Mouse (Mus musculus) embryonic facial prominence, embryonic 10.5 days (tissue): Measurements from ENCODE around the gene Hao1. TPM values are rescaled to one million over a fixed set of nuclear protein-coding genes. Genes with fewer than 3 reads are reported as not detected.

ENCODE experiments used
- DNase-seq: peaks from one replicate; pipeline ENCODE4 v3.0.0-alpha.2; 2017; ENCODE audit warnings: low spot score
- H3K27ac ChIP-seq: fragments of 300-500 bp; sonication (generic); replicated peaks from 2 replicates; pipeline ENCODE4 v1.5.1; 2016; ENCODE audit warnings: mild to moderate bottlenecking
- H3K27me3 ChIP-seq: fragments of 300-500 bp; sonication (generic); replicated peaks from 2 replicates; pipeline ENCODE4 v1.6.1; 2016; ENCODE audit warnings: low read depth, mild to moderate bottlenecking; ENCODE audit not compliant: poor library complexity, severe bottlenecking
- H3K36me3 ChIP-seq: fragments of 300-500 bp; sonication (generic); replicated peaks from 2 replicates; pipeline ENCODE4 v1.6.1; 2016; ENCODE audit warnings: mild to moderate bottlenecking, moderate library complexity
- H3K4me1 ChIP-seq: fragments of 300-500 bp; sonication (generic); 2 replicates; pipeline ENCODE4 v1.6.1; 2016
- H3K4me3 ChIP-seq: fragments of 300-500 bp; sonication (generic); 2 replicates; pipeline ENCODE4 v1.5.1; 2016; ENCODE audit warnings: mild to moderate bottlenecking, moderate library complexity
- H3K9me3 ChIP-seq: fragments of 300-500 bp; sonication (generic); 2 replicates; pipeline ENCODE4 v1.6.1; 2016; ENCODE audit warnings: mild to moderate bottlenecking
- WGBS: fragments of 180-500 bp; shearing (Covaris S2); methylation state at CpG from one replicate; pipeline ENCODE4 v1.1.7; 2016; 5-methylcytosine and 5-hydroxymethylcytosine counted together
- polyA plus RNA-seq: library from polyadenylated mRNA; unstranded; fragments of >200 nt; fragmentation: Nextera tagmentation; extraction: Ambion mirVana; gene quantifications from 2 replicates; pipeline ENCODE4 v1.2.1, GENCODE M21; 2016

Gene Hao1
- polyA plus RNA-seq, 1 experiment from 2014 or later, result not detected

GRCm38 (mm10) chr2:134452748-134453147 is 101.4 kb downstream of the Hao1 start:
- H3K36me3 ChIP-seq, result no peaks in the 10 kb centered on the region
- peaks cover 6% of the 10 kb centered on the region for H3K4me1 ChIP-seq
- DNase-seq, result no peak
- 78% methylated on average over 1 of the region's 1 CpGs for WGBS
- no peaks in the 10 kb centered on the region for H3K27me3 ChIP-seq
- no peaks in the 10 kb centered on the region for H3K9me3 ChIP-seq
- H3K4me3 ChIP-seq, result no peak overlapping the region
- no peak overlapping the region for H3K27ac ChIP-seq

GRCm38 (mm10) chr2:134450976-134451375 is 103.2 kb downstream of the Hao1 start:
- no peaks in the 10 kb centered on the region for H3K27me3 ChIP-seq
- no peak for DNase-seq
- no peaks in the 10 kb centered on the region for H3K9me3 ChIP-seq
- no peak overlapping the region for H3K27ac ChIP-seq
- H3K4me3 ChIP-seq, result no peak overlapping the region
- H3K4me1 ChIP-seq, result peaks cover 2% of the 10 kb centered on the region
- 69% methylated on average over 1 of the region's 1 CpGs for WGBS
- H3K36me3 ChIP-seq, result no peaks in the 10 kb centered on the region

Other genes starting within 250 kb of the Hao1 start
- gene Tmx4, start 89.8 kb upstream of the Hao1 start, polyA plus RNA-seq, result 23.3 and 23.9 TPM in 2 replicates
- gene Plcb1, start 231.7 kb upstream of the Hao1 start, polyA plus RNA-seq, result 4.6 and 6.0 TPM in 2 replicates